Mouse (Mus musculus) T-helper 17 cell (primary cell): ENCODE data around the gene Ctbp1.

Experiments
- in situ Hi-C, 2 experiments: fragments of 300-600 bp; cut with MboI, MseI; formaldehyde crosslinking; loops; 1 replicate in 1 of 2; 2 replicates in 1 of 2; pipeline ENCODE4 v1.15.1; 2025; ENCODE audit warnings: high pct_unique_total_duplicates in 2 of 2

The Ctbp1 gene

DNA sequence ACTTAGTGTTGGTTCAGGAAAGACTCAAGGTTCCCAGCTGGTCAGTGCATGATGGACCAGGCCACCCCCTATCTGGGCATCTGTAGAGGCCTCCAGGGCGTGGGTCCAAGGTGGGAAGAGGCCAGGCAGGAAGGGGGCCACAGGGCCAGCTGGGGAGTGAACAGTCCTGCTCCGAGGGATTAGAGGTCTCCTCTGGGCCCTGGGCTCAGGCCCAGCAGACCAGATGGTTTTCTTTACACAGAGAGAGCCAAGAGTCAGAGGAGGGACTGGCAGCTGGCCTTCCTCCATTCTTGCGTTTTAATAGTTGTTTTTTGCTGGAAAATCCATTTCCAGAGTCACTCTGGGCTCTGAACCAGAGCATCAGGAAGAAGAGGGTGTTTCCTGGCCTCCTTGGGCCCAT, 29.1 kb downstream of the Ctbp1 start:
- in situ Hi-C loops: no loop called here

DNA sequence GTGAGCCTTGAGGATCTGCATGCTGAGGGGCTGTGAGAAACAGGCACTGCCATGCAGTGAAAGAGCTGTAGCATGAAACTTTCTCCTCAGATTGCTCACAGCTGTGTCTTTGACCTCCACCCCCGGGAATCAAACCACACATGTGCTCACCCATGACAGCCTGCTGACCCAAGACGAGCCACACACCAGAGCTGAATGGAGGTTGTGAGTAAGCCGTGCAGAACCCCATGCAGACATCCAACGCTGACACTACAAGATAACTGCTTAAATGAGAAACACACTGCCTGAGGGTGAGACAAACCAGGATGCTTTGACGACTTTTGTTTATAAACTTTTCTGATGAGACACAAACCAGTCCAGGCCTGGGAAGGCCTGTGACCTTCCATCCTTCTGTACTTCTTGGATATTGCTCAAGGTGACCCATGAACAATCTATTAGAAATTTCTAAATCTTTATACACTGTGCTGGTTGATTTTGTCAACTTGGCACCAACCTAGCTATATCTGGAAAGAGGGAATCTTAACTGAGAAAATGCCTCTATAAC, 30.3 kb downstream of the Ctbp1 start:
- in situ Hi-C loops: no loop called here

DNA sequence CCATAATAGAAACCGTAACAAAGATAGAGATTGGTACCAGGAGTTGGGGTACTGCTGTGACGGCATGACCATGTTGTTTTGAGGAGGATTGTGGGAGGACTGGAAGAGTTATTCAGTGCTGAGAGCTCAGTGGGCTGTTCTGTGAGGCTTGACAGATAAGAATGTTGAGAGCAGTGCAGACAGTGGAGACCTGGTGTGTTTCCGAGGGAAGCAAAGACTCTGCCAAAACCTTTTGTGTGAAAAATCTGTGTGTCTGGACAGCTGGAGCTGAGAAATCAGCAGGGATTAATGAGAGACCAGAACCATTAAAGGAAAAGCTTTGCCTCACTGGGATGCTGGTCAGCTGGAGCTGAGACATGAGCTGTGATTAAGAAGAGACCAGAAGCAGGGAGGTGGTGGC, 34.9 kb downstream of the Ctbp1 start:
- in situ Hi-C loops: no loop called here

DNA sequence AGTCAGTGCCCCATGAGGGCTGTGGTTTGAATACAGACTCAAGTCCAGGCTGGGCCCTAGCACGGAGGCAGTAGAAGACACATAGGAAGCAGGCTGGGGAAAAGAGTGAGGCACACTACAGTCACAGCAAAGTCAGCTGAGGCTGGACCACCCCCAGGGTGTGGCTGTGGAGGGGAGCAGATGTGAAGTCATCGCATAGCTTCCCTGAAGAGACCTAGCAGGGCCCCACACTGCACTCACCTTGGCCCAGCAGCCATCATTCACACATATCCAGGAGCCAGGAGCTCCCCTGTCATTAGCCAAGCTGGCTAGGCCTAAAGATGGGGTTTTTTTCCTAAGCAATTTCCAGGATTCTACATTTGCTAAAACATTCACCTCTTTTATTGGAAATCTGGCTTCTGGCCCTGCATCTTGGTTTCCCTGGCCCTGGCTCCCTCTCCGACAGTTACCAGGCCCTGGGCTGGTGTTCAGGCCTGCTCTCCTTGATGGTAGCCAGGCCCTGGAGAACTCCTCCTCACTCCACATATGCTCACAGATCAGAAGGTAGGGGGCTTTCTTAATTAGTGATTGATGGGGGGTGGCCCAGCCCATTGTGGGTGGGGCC, 35.6 kb downstream of the Ctbp1 start:
- in situ Hi-C loops: no loop called here

DNA sequence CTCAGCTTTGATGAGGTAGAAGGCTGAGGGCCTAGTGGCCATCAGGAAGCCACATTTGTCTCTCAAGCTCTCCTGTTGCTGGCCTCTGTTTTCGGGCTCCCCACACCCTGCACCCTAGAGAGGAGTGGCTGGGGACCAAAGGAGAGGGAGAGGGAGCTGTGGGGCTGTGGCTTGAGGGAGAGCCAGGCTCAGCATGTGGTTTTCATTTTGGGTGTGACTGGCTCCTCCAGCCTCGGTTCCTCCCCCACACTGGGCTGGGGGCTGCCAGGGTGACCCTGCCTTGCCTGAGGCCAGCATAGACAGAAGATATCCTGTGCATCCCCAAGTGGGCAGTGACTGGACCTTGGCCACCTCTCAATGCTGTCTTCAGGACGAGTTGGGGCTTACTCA, 36.5 kb downstream of the Ctbp1 start:
- in situ Hi-C loops: no loop called here

DNA sequence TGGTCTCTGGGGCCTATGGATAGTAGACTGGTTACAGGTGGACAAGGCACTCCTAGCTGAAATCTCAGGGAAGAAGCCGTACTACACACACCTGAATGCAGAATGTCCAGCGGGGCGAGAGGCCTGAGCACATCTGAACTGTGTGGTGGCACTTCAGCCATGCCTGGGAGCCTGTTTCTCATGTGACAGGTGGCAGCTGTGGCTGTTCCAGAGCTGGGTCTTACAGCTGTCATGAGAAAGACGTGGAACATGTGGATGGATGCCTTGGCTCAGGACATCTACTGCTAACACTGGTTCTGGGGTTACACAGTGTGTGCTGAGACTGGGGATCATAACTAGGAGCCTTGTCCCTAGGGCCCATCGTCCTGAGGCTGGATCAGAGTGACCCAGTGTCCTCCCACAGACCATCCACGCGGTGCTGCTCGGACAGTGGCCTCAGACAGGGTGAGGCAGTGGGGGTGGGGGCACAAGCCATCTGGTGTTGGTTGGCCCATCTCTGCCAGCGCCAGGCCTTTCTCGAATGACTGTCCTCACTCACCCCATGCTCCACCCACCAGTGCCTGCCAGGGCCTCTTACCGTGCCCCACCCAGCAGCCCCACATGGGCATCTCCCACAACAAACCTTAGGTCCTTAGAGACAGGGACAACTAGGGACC, 37.1 kb downstream of the Ctbp1 start:
- in situ Hi-C loops: no loop called here

DNA sequence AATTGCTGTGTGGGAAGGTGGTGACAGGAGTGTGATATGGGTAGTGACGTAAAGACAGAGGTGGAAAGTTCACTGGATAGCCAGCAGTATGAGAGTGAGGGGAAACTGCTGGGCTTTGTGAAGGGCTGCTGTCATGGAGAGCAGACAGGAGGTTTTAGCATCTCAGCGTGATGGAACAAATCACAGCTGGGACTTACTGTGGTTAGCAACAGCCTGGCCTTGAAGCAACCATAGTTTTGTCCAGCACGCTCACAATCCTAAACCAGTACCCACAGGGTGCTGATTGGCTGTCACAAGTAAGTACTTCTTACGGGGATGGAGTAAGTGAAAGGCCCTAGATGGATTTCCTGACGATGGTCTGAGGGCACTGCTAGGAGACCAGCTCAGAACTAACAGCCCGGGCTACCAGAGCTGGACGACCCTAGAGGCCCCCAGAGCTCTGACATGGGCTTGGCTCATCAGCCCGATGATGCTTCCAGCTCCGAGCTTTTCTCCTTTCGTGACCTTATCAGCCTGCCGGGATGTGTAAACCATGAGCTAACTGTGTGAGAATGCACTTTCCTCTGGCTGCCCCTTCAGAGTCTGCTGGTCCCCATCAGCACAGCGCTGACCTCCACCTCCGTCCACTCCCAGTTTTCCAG, 40.3 kb downstream of the Ctbp1 start:
- in situ Hi-C loops: no loop called here

DNA sequence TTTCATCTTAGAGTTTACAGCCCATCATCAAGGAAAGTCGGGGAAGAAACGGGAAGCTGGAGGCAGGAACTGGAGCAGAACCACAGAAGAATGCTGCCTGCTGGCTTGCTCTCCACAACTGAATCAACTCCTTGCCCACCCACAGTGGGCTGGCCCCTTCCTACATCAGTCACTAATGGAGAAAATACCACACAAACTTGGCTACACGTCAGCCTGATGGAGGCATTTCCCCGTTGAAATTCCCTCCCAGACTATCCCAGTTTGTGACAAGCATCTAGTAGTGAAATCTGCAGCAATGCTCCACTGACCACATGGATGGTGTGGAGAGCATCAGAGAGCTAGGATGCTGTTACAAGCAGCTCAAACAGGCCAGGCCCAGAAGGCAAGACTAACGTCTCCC, 42.0 kb downstream of the Ctbp1 start:
- in situ Hi-C loops: no loop called here

DNA sequence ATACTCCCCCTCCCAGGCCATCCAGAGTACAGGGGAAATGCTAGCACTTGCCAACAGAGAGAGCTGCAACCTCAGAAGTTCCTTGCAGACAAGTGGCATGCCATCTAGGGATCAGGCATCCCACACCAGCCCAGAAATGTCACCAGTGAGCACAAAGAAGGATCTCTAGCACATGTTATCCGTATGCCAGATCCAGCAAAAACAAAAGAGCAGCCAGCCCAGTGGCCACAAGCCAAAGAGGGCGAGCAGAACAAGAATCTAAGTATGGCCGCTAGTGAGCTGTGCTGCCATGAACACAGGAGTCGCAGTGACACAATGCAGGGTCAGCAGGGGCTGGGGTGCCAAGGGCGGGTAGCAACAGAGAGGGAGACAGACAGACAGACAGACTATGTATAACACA, 44.5 kb downstream of the Ctbp1 start:
- in situ Hi-C loops: no loop called here

DNA sequence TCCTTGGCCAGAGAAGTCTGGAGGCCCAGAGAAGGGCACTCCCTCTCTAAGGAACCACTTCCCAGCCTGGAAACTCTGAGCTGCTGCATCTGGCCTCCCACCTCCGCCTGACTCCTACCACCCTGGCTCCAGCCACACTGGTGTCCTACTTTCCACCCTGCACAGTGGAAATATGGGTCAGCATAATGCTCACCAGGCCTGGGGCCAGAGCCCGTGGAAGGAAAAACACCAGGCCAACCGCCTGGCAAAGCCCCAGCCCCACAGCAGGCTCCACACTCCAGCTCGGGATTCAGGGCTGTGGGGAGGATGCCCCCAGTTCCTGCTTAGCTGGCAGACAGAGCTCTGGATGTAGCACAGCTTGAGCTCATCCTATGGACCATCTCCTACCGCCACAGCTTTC, 46.4 kb downstream of the Ctbp1 start:
- in situ Hi-C loops: no loop called here

DNA sequence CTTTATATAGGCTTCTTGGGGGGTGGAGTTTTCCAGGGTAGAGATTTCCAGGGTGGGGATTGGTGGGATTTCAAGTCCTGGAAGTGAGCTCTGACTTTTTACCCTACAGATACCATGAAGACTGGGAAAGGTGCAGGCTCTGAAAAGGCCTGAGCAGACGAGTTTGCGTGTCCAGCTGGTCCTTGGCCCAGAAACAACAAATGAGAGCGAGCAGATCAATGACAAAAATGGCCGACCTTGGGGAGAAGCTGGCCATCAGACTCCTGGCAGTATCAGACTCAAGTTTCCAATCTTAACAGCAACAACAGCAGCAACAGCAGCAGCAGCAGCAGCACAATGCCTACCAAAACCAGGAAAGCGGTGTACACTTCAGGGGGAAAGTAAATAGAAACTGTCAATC, 49.1 kb downstream of the Ctbp1 start:
- in situ Hi-C loops: no loop called here

DNA sequence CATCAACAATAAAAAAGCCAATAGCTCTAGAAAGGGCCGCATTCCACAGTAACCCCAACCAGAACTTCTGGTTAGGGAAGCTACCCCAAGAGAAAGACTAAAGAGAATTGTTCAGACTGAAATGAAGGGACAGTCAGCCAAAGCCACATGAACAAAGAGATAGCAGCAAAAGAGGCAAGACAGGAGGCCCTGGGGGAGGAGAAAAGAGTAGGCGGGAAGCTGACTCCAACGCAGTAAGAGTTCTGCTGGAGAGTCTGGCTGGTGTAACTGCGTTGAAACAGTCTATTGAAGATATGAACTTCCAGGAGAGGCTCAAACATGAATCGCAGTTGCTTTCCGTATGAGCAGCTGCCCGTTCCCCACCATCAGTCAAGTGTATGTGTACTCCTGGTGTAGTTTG, 50.3 kb downstream of the Ctbp1 start:
- in situ Hi-C loops: no loop called here

DNA sequence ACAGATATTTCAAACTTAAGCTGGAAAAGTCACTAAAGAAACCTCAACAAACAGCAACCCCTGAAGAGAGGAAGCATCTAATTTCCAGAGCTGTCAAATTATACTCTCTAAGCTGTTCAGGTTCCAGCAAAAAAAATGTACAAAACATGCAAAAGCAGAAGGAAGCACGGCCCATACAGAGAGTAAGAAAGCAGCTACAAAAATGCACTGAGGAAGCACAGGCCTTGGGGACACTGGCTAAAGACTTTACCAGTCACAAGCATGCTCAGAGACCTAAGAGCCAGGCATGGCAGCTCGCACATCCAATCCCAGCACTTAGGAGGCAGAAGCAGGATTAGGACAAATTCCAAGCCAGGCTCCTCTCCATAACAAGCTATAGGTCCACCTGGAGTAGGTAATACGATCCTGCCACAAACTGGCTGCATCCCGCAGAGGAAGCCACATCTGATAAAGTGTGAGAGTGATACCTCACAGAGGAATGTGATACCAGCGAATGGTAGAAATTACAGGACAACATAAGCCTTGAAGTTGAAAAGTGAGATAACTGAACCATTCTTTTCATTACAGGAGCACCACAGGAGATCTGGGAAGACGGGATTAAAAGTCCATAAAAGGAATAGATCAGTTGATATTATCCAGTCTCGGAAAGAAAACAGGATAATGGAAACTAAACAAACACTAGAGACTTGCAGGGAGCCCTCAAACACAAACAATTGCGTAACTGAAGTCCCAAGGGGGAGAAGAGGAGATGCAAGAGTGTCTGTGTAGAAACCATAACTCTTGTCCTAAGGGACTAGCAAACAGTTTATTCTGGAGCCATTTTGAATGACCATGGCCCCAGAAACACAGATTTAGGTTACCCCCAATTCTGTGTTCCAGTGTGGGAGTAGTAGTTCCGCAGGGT, 51.7 kb downstream of the Ctbp1 start:
- in situ Hi-C loops: no loop called here

DNA sequence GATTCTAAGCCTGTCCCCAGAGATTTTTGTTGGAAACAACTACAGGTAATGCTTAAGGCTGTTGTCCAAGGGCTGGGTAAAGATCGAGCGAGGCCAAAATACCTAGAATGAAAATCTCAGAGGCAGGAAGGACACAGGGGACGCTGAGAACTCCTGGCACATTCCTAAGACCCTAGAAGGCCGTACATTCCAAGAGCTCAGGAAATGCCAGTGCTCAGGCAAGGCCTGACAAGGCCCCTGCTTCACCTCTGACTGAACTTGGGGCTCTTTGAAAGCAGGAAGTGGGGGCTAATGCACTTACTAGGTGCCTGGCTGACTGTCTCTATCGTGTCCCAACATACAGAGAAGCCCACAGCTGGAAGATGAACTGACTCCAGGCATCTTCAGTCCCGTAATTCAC, 52.4 kb downstream of the Ctbp1 start:
- in situ Hi-C loops: no loop called here

DNA sequence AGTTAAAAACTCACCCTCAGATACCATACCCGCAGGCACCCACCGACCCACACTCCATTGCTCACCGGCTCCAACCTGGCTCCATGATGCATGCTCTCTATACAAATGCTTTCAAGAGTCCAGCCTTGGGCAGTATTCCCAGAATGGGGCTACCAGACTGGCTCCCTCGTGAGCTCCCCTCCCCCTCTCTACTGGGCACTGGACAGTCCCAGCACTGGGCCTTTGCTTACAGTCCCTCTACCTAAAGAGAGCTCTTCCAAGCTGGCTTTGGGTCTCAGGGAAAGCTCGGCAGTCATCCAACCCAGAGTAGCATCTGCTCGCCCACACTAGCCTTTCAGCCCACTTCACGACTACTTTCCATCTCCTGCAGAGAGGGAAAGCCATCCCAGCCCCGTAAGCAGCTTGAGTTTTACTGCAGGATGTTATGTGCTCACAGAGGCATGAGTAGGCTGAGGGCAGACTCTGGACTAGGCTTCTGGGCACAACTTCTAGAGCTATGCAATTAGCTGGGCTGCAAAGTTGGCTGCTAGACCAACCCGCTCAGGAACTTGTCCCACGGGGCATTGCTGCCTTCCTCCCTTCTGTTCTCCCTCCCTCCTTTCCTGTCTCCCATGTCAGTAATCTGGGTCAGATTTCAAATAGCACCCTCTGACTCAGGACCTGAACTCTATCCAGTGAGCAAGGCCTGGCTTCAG, 54.3 kb downstream of the Ctbp1 start:
- in situ Hi-C loops: no loop called here

DNA sequence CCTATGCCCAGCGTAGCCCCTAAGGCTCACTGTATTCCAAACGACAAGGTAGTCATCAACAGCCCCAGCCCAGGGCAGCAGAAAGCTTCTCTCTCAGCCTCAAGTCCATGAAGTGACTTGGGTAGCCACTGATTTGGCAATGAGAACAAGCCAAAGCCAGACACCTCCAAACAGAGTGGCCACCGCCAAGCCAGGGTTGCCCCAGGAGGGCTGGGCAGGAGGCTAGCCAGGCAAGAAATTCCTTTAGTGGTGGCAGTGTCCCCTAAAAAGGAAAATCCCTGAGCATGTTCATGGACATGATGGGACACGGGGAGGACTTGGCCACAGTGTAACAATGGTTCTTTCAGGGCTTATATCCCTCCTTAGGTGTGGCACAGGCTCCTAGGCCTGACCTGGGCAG, 55.0 kb downstream of the Ctbp1 start:
- in situ Hi-C loops: loop anchor here in 1 of 2 experiments (10.0 kb wide), 1 partner anchor 495 kb away; no protein-coding TSS in a partner anchor

DNA sequence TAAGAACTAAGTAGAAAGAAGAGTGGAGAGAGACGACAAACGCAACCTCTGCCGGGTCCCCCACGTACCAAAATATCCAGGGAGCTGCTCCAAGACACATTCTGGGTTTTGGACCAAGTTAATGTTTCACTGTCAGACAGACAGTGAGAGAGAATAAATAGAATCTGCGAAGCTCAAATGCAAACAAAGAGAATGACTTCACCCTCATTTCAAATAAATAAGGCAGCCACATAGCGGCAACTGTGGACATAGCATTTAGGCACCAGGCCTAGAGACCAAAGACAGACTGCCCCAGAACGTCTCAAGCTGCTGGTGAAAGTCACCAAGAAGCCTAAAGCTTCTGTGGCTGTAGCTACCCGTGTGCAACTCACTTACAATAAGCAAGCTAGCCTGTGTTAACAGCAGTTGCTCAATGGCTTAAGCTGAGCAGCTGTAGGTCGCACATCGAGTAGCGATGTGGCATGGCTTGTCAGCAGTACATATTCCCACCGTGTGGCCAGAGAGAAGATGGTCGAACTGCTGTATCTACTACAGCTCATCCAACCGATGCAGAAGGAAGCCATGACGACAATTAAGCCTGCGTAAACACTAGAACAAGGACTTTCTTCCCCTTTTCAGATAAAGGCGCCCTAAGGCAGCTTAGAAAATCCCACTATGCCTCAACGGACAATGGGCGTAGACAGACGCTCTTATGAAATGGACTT, 55.9 kb downstream of the Ctbp1 start:
- in situ Hi-C loops: loop anchor here in 1 of 2 experiments (10.0 kb wide), 1 partner anchor 494 kb away; no protein-coding TSS in a partner anchor

DNA sequence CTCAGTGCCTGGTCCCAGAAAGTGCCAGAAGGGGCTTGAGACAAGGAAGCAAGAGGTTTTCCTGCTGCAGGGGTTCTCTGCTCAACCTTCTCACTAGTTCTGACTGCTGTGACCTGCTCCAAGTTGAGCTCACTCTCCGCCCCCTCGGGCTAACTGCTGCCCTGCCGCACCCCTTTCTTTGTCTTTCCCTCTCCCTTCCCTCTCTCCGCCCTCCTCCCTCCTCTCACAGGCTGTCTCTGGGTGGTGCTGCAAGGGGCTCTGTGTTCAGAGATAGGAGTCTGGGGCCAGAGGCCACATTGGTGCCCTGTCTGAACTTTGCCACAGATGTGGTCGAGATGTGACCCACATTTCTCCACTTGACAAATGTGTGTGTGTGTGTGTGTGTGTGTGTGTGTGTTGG, 56.7 kb downstream of the Ctbp1 start, which contains the start of gene Spon2:
Spon2 (minus strand) TSS at position 375 of the 400 bp plus-strand sequence.
- in situ Hi-C loops: loop anchor here in 1 of 2 experiments (10.0 kb wide), 1 partner anchor 493 kb away; no protein-coding TSS in a partner anchor

DNA sequence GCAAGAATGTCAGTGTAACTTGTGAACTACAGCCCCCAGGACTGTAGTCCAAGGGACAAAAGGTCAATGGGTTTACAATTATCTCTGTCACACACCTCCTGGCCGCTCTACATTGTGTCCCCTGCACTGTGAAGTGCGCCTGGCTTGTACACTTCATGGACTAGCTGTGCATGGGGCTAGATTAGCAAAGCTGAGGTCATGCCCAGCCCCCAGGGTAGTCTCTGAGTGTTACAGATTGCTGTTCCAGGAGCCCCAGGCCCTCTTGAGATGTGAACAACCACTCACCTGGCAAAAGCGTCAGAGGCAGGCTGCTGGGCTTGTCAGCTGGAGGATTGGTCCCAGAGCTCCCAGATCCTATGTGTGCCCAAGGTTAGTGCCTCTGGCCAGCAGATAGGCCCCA, 57.1 kb downstream of the Ctbp1 start:
- in situ Hi-C loops: loop anchor here in 1 of 2 experiments (10.0 kb wide), 1 partner anchor 493 kb away; no protein-coding TSS in a partner anchor

DNA sequence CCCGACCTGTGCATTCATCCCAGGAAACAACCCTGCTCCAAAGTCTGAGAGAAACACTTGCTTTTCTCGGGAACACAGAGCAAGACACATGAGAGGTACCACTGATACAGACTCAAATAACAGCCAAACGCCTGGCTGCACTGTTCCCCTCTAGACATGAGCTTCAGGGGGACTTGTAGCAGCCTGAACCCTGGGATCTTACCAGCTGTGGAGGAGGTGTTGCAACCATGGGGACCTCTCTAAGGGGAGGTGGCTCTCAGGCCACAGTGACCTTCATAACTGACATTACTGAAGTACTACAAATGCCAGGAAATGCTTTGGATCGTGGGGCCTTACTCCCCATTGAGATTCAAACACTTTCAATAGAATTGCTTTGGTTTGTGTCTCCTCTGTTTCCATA, 60.1 kb downstream of the Ctbp1 start:
- in situ Hi-C loops: loop anchor here in 1 of 2 experiments (5.0 to 10.0 kb wide), 2 partner anchors 83 to 490 kb away; no protein-coding TSS in a partner anchor
